Mouse (Mus musculus): ENCODE data around the gene Rnf40.

DNA sequence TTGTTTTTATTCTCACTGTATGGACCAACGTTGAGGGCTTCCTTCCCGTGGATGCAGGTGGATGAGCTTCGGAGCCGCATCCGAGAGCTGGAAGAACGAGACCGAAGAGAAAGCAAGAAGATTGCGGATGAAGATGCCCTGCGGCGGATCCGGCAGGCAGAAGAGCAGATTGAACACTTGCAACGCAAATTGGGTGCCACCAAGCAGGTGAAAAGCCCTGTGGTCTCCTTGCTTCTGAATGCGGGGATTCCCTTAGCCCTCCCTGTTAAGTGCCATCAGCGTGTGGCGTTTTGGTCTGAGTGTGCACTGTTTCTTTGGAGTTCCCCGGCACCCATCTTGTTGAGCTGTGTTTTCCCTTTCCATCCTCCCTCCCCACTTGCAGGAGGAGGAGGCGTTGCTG is 8.2 kb downstream of the Rnf40 start:
- no peak for TF ChIP-seq POLR2A (IDR thresholded peaks at IDR 0.05; ENCODE audit: extremely low read depth, insufficient read depth, low read length)
- no peak for TF ChIP-seq CTCF (IDR thresholded peaks at IDR 0.05; ENCODE audit: low read depth, low read length)

Data from liver, adult 2 months (tissue).